Mouse (Mus musculus) inflammation-experienced regulatory T-cells (primary cell): ENCODE results near the gene Arhgef2. TPM values are rescaled to one million over a fixed set of nuclear protein-coding genes. Genes with fewer than 3 reads are reported as not detected.

Experiments used
- polyA plus RNA-seq, 2 experiments: library from polyadenylated mRNA; unstranded; fragments of 100-300 nt; shearing (Covaris generic); gene quantifications; one replicate each; pipeline ENCODE4 v1.2.1; 2017

Gene Arhgef2
- 100 to 1,000 TPM; 120 to 137 TPM for polyA plus RNA-seq

GRCm38 (mm10) chr3:88605666-88606065 is at the start of gene Arhgef2:
Gene Arhgef2, plus strand, starts transcription at chr3:88605966.

GRCm38 (mm10) chr3:88575540-88575939 is 30.2 kb upstream of the Arhgef2 start, which contains the start of gene Ssr2:
Gene Ssr2, plus strand, starts transcription at chr3:88575876.

GRCm38 (mm10) chr3:88652846-88653515 is 47.2 kb downstream of the Arhgef2 start, which contains the start of gene Rxfp4:
Gene Rxfp4, minus strand, starts transcription at chr3:88653142.

GRCm38 (mm10) chr3:88684980-88685941 is 79.5 kb downstream of the Arhgef2 start, which contains the start of gene Khdc4:
Gene Khdc4, plus strand, starts transcription at chr3:88685803.

Other genes with a start within 250 kb of the Arhgef2 start
- gene Paqr6, start 241.4 kb upstream of the Arhgef2 start, polyA plus RNA-seq, result 1 to 10 TPM; 1.1 to 3.0 TPM
- gene Bglap3, start 233.2 kb upstream of the Arhgef2 start, polyA plus RNA-seq, result 10 to 100 TPM in 1 of 2 experiments, not detected in 1; 82.5 TPM
- 1 to 10 TPM in 1 of 2 experiments, not detected in 1; 4.1 TPM for gene Bglap2, start 227.3 kb upstream of the Arhgef2 start, polyA plus RNA-seq
- gene Bglap, start 221.5 kb upstream of the Arhgef2 start, polyA plus RNA-seq, result 1 to 10 TPM in 1 of 2 experiments, not detected in 1; 2.4 TPM
- 10 to 100 TPM; 36.0 to 42.7 TPM for gene Pmf1, start 195.6 kb upstream of the Arhgef2 start, polyA plus RNA-seq
- gene Slc25a44, start 180.8 kb upstream of the Arhgef2 start, polyA plus RNA-seq, result 10 to 100 TPM; 18.5 to 25.3 TPM
- gene Sema4a, start 144.8 kb upstream of the Arhgef2 start, polyA plus RNA-seq, result 100 to 1,000 TPM in 1 of 2 experiments, 10 to 100 TPM in 1; 36.5 to 227 TPM
- 10 to 100 TPM; 19.0 to 26.0 TPM for gene Lmna, start 96.0 kb upstream of the Arhgef2 start, polyA plus RNA-seq
- gene Mex3a, start 73.6 kb upstream of the Arhgef2 start, polyA plus RNA-seq, result under 1 TPM; 0.24 to 0.40 TPM
- gene Rab25, start 57.7 kb upstream of the Arhgef2 start, polyA plus RNA-seq, result 1 to 10 TPM in 1 of 2 experiments, under 1 TPM in 1; 0.77 to 1.7 TPM
- gene Lamtor2, start 52.9 kb upstream of the Arhgef2 start, polyA plus RNA-seq, result 100 to 1,000 TPM; 166 to 168 TPM
- 10 to 100 TPM; 48.2 to 54.1 TPM for gene Ubqln4, start 52.2 kb upstream of the Arhgef2 start, polyA plus RNA-seq
- 100 to 1,000 TPM in 1 of 2 experiments, 10 to 100 TPM in 1; 99.3 to 122 TPM for gene Ssr2, start 30.1 kb upstream of the Arhgef2 start, polyA plus RNA-seq
- not detected for gene Rxfp4, start 47.2 kb downstream of the Arhgef2 start, polyA plus RNA-seq
- gene Khdc4, start 79.8 kb downstream of the Arhgef2 start, polyA plus RNA-seq, result 100 to 1,000 TPM in 1 of 2 experiments, 10 to 100 TPM in 1; 93.7 to 133 TPM
- gene Rit1, start 110.9 kb downstream of the Arhgef2 start, polyA plus RNA-seq, result 10 to 100 TPM; 52.5 to 58.6 TPM
- 100 to 1,000 TPM in 1 of 2 experiments, 10 to 100 TPM in 1; 64.9 to 104 TPM for gene Syt11, start 169.2 kb downstream of the Arhgef2 start, polyA plus RNA-seq
- 10 to 100 TPM; 28.8 to 30.0 TPM for gene Gon4l, start 229.3 kb downstream of the Arhgef2 start, polyA plus RNA-seq